Mouse (Mus musculus) stomach, postnatal 0 days (tissue): ENCODE data around the gene Lrp8. TPM values are rescaled to one million over a fixed set of nuclear protein-coding genes. Genes with fewer than 3 reads are reported as not detected.

Experiments used
- ATAC-seq: fragments of 200-750 bp; cut with Nextera tagmentation; 2 replicates; pipeline ENCODE4 v1.8.0; 2017; ENCODE audit not compliant: low FRiP score, low TSS enrichment
- DNase-seq: peaks from one replicate; pipeline ENCODE4 v3.0.0-alpha.2; 2016; ENCODE audit warnings: low spot score
- H3K27ac ChIP-seq: fragments of 300-500 bp; sonication (generic); replicated peaks from 2 replicates; pipeline ENCODE4 v1.5.1; 2014; ENCODE audit warnings: mild to moderate bottlenecking, control low read depth
- H3K27me3 ChIP-seq: fragments of 300-500 bp; sonication (generic); 2 replicates; pipeline ENCODE4 v1.6.1; 2014; ENCODE audit warnings: low read length; ENCODE audit not compliant: control insufficient read depth, insufficient read depth
- H3K36me3 ChIP-seq: fragments of 300-500 bp; sonication (generic); 2 replicates; pipeline ENCODE4 v1.6.1; 2014; ENCODE audit warnings: low read length, mixed read lengths; ENCODE audit not compliant: control insufficient read depth, insufficient read depth
- H3K4me1 ChIP-seq: fragments of 300-500 bp; sonication (generic); replicated peaks from 2 replicates; pipeline ENCODE4 v1.6.1; 2014; ENCODE audit warnings: antibody characterized with exemption; ENCODE audit not compliant: control insufficient read depth, insufficient read depth
- H3K4me2 ChIP-seq: fragments of 300-500 bp; sonication (generic); replicated peaks from 2 replicates; pipeline ENCODE4 v1.6.1; 2014; ENCODE audit warnings: low read depth, mild to moderate bottlenecking, control low read depth, moderate library complexity
- H3K4me3 ChIP-seq: fragments of 300-500 bp; sonication (generic); 2 replicates; pipeline ENCODE4 v1.5.1; 2014; ENCODE audit warnings: low read depth, low read length, control low read depth
- H3K9ac ChIP-seq: fragments of 300-500 bp; sonication (generic); 2 replicates; pipeline ENCODE4 v1.6.1; 2014; ENCODE audit warnings: mild to moderate bottlenecking, low read length, control low read depth, mixed read lengths
- H3K9me3 ChIP-seq: fragments of 300-500 bp; sonication (generic); 2 replicates; pipeline ENCODE4 v1.6.1; 2016; ENCODE audit warnings: low read length; ENCODE audit not compliant: control insufficient read depth
- CTCF ChIP-seq: IDR thresholded peaks from 2 replicates; pipeline ENCODE4 v1.5.1; 2016; ENCODE audit warnings: antibody characterized with exemption, low read depth, mild to moderate bottlenecking, moderate library complexity
- EP300 ChIP-seq: optimal IDR thresholded peaks from 2 replicates; pipeline ENCODE3; 2016; ENCODE audit warnings: antibody characterized with exemption
- WGBS: fragments of 180-500 bp; shearing (Covaris S2); extraction: QIAGEN DNeasy Blood & Tissue Kit; methylation state at CpG from one replicate; pipeline ENCODE4 v1.1.7; 2014; 5-methylcytosine and 5-hydroxymethylcytosine counted together
- polyA plus RNA-seq: library from polyadenylated mRNA; unstranded; fragments of >200 nt; fragmentation: Nextera tagmentation; extraction: Ambion mirVana; gene quantifications from 2 replicates; pipeline ENCODE4 v1.2.1, GENCODE M21; 2015

The Lrp8 gene
- polyA plus RNA-seq, 1 experiment from 2014 or later, result 0.85 TPM

GRCm38 (mm10) chr4:107844971-107845370 lies 42.9 kb downstream of the Lrp8 start:
- Histone ChIP-seq H3K4me3 (no peak overlapping the region), H3K27me3 (peaks cover 3% of the 10 kb centered on the region; the same call in 1 of the 2 replicates), H3K9me3 (no peaks in the 10 kb centered on the region), H3K4me2 (no peak overlapping the region), H3K27ac (no peak overlapping the region), H3K9ac (no peak overlapping the region), H3K36me3 (no peaks in the 10 kb centered on the region), H3K4me1 (no peaks in the 10 kb centered on the region)
- DNase-seq (peak; percentile 82), ATAC-seq (no peak)
- WGBS, result 2% methylated on average over 10 of the region's 10 CpGs
- TF ChIP-seq EP300, result no peak
- peak; percentile 96 for TF ChIP-seq CTCF

- no peak for DNase-seq
- no peak overlapping the region for H3K4me3 ChIP-seq
- no peak overlapping the region for H3K27ac ChIP-seq
- peaks cover 3% of the 10 kb centered on the region; the same call in 1 of the 2 replicates for H3K27me3 ChIP-seq
- 68% methylated on average over 7 of the region's 7 CpGs for WGBS
- H3K36me3 ChIP-seq, result no peaks in the 10 kb centered on the region
- no peak overlapping the region for H3K4me2 ChIP-seq
- TF ChIP-seq EP300 (no peak), CTCF (no peak)
- ATAC-seq, result peak; percentile 20; the same call in 1 of the 2 replicates
- H3K9me3 ChIP-seq, result no peaks in the 10 kb centered on the region
- no peak overlapping the region for H3K9ac ChIP-seq
- H3K4me1 ChIP-seq, result no peaks in the 10 kb centered on the region
These were observed 44.7 kb downstream of the Lrp8 start for GRCm38 (mm10) chr4:107846795-107847194.

GRCm38 (mm10) chr4:107848546-107848945 lies 46.5 kb downstream of the Lrp8 start:
- 81% methylated on average over 5 of the region's 5 CpGs for WGBS
- Histone ChIP-seq H3K9ac (no peak overlapping the region), H3K4me3 (no peak overlapping the region), H3K27me3 (peaks cover 3% of the 10 kb centered on the region; the same call in 1 of the 2 replicates), H3K27ac (no peak overlapping the region), H3K9me3 (no peaks in the 10 kb centered on the region), H3K4me1 (no peaks in the 10 kb centered on the region), H3K4me2 (no peak overlapping the region), H3K36me3 (no peaks in the 10 kb centered on the region)
- no peak for TF ChIP-seq CTCF
- TF ChIP-seq EP300, result no peak
- ATAC-seq (no peak), DNase-seq (no peak)

DNA sequence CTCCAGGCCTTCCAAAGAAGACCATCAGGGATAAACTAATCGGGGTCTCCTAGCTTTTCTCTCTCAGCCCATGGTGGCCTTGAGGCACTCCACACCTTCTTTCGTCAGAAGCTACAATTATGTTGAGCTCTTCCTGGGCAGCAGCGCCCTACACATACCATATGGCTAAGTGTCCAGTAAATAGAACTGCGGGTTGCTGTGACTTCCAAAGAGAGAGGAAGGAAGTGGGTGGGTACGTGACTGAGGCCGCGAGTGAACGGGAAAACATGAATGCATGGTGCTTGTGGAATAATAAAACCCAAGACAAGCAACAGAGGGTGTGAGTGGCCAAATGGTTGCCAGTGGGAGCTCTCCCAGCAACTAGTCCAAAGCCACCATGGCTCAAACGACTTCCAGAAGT lies 47.6 kb downstream of the Lrp8 start:
- Histone ChIP-seq H3K36me3 (no peaks in the 10 kb centered on the region), H3K4me1 (no peaks in the 10 kb centered on the region), H3K27me3 (peaks cover 3% of the 10 kb centered on the region; the same call in 1 of the 2 replicates), H3K27ac (no peak overlapping the region), H3K9ac (no peak overlapping the region), H3K9me3 (no peaks in the 10 kb centered on the region), H3K4me3 (no peak overlapping the region), H3K4me2 (no peak overlapping the region)
- ATAC-seq, result no peak
- no peak for TF ChIP-seq CTCF
- no peak for TF ChIP-seq EP300
- DNase-seq, result no peak
- WGBS, result 79% methylated on average over 9 of the region's 9 CpGs

GRCm38 (mm10) chr4:107850091-107850490 lies 48.0 kb downstream of the Lrp8 start:
- no peak overlapping the region for H3K4me3 ChIP-seq
- TF ChIP-seq EP300 (no peak), CTCF (no peak)
- H3K27ac ChIP-seq, result no peak overlapping the region
- H3K27me3 ChIP-seq, result peaks cover 3% of the 10 kb centered on the region; the same call in 1 of the 2 replicates
- DNase-seq (no peak), ATAC-seq (no peak)
- no peaks in the 10 kb centered on the region for H3K36me3 ChIP-seq
- no peak overlapping the region for H3K4me2 ChIP-seq
- no peaks in the 10 kb centered on the region for H3K9me3 ChIP-seq
- H3K9ac ChIP-seq, result no peak overlapping the region
- WGBS, result 91% methylated on average over 8 of the region's 8 CpGs
- no peaks in the 10 kb centered on the region for H3K4me1 ChIP-seq

- Histone ChIP-seq H3K4me2 (no peak overlapping the region), H3K4me1 (no peaks in the 10 kb centered on the region), H3K36me3 (no peaks in the 10 kb centered on the region), H3K4me3 (no peak overlapping the region), H3K9ac (no peak overlapping the region), H3K27ac (no peak overlapping the region), H3K27me3 (no peaks in the 10 kb centered on the region), H3K9me3 (no peaks in the 10 kb centered on the region)
- WGBS, result 88% methylated on average over 8 of the region's 8 CpGs
- TF ChIP-seq EP300, result no peak
- TF ChIP-seq CTCF, result no peak
- DNase-seq (no peak), ATAC-seq (no peak)
These were observed 51.3 kb downstream of the Lrp8 start for GRCm38 (mm10) chr4:107853333-107853732.
